Mouse (Mus musculus) E14TG2a.4 (cell line): ENCODE measurements around the gene Runx2.

ENCODE experiments used
- H3K27me3 ChIP-seq: 2 replicates; pipeline ENCODE4 v1.6.1; 2014; ENCODE audit warnings: low read length, control low read depth; ENCODE audit not compliant: insufficient read depth
- H3K36me3 ChIP-seq: 2 replicates; pipeline ENCODE4 v1.6.1; 2014; ENCODE audit warnings: low read length, control low read depth; ENCODE audit not compliant: insufficient read depth
- H3K4me1 ChIP-seq: replicated peaks from 2 replicates; pipeline ENCODE4 v1.6.1; 2014; ENCODE audit warnings: low read depth, low read length, control low read depth
- H3K4me3 ChIP-seq: replicated peaks from 2 replicates; pipeline ENCODE4 v1.5.1; 2014; ENCODE audit warnings: mild to moderate bottlenecking, low read length
- H3K9me3 ChIP-seq: 2 replicates; pipeline ENCODE4 v1.6.1; 2014; ENCODE audit warnings: low read length, control low read depth
- CTCF ChIP-seq: conservative IDR thresholded peaks from 2 replicates; pipeline ENCODE4 v1.5.1; 2014; ENCODE audit warnings: low read length
- NANOG ChIP-seq: IDR thresholded peaks from 2 replicates; pipeline ENCODE4 v1.6.1; 2014; ENCODE audit warnings: borderline replicate concordance, low read length, mixed read lengths
- POU5F1 ChIP-seq: IDR thresholded peaks from 2 replicates; pipeline ENCODE4 v1.6.1; 2014; ENCODE audit warnings: low read length, borderline replicate concordance

The Runx2 gene

GRCm38 (mm10) chr17:44818825-44819224 is 4.2 kb upstream of the Runx2 start:
- Histone ChIP-seq H3K4me1 (peaks cover 5% of the 10 kb centered on the region; the same call in 1 of the 2 replicates), H3K4me3 (no peak overlapping the region), H3K36me3 (no peaks in the 10 kb centered on the region), H3K9me3 (no peaks in the 10 kb centered on the region), H3K27me3 (no peaks in the 10 kb centered on the region)
- TF ChIP-seq NANOG (no peak), POU5F1 (no peak), CTCF (no peak)

DNA sequence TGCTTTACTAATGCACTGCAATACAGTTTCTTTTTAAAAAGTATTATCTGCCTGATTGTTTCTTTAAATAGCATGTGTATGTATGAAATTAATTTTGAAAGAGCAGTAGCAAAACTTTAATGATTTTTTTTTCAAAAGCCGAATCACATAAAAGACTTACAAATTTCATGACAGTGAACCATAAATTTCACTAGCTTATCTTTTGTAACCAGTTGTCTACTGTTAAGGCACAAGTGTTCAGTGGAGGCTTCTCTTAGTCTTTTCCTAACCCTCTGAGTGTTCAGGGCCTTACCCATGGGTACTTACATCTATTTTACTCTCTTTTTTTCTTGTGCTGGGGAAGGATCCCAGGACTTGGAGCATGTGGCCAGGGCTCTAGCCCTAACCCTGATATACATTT is 7.6 kb downstream of the Runx2 start:
- Histone ChIP-seq H3K36me3 (no peaks in the 10 kb centered on the region), H3K4me3 (no peak overlapping the region), H3K27me3 (no peaks in the 10 kb centered on the region), H3K9me3 (no peaks in the 10 kb centered on the region), H3K4me1 (no peaks in the 10 kb centered on the region)
- TF ChIP-seq CTCF, result no peak
- TF ChIP-seq NANOG, result no peak
- TF ChIP-seq POU5F1, result no peak

DNA sequence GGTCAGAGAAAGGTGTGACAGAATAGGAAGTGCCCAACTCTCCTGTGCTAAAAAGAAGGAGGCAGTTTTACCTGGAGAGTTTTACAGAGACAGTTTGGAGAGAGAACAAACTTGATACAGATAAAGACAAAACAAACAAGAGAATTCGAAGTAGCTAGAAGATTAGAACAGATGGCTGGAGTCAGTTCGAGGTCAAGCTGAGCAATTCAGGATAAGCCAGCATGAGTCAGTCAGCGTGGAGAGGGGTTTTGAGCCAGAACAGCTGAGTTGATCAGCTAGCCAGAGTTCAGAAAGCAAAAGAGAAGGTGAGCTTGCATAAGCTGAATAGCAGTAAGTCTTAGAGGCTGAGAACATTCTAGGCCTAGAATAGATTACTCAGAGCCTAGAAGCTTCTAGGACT is 17.3 kb downstream of the Runx2 start:
- Histone ChIP-seq H3K4me1 (no peaks in the 10 kb centered on the region), H3K27me3 (no peaks in the 10 kb centered on the region), H3K4me3 (no peak overlapping the region), H3K36me3 (no peaks in the 10 kb centered on the region), H3K9me3 (no peaks in the 10 kb centered on the region)
- no peak for TF ChIP-seq POU5F1
- TF ChIP-seq CTCF, result no peak
- TF ChIP-seq NANOG, result no peak

GRCm38 (mm10) chr17:44792218-44792917 is 22.2 kb downstream of the Runx2 start:
- no peak for TF ChIP-seq CTCF
- TF ChIP-seq NANOG, result no peak
- no peak for TF ChIP-seq POU5F1
- Histone ChIP-seq H3K9me3 (no peaks in the 10 kb centered on the region), H3K4me1 (peaks cover 8% of the 10 kb centered on the region), H3K36me3 (no peaks in the 10 kb centered on the region), H3K4me3 (no peak overlapping the region), H3K27me3 (no peaks in the 10 kb centered on the region)

- Histone ChIP-seq H3K9me3 (no peaks in the 10 kb centered on the region), H3K36me3 (no peaks in the 10 kb centered on the region), H3K27me3 (no peaks in the 10 kb centered on the region), H3K4me1 (peaks cover 18% of the 10 kb centered on the region), H3K4me3 (no peak overlapping the region)
- TF ChIP-seq CTCF, result peak; percentile 37
- no peak for TF ChIP-seq NANOG
Measured at GRCm38 (mm10) chr17:44788982-44789747, 25.4 kb downstream of the Runx2 start.

- no peak overlapping the region for H3K4me3 ChIP-seq
- TF ChIP-seq POU5F1, result no peak
Measured at GRCm38 (mm10) chr17:44783143-44783542, 31.5 kb downstream of the Runx2 start.

GRCm38 (mm10) chr17:44782366-44782765 is 32.2 kb downstream of the Runx2 start:
- H3K36me3 ChIP-seq, result no peaks in the 10 kb centered on the region
- TF ChIP-seq CTCF (no peak), NANOG (no peak), POU5F1 (no peak)
- peaks cover 15% of the 10 kb centered on the region for H3K4me1 ChIP-seq
- no peaks in the 10 kb centered on the region for H3K27me3 ChIP-seq
- no peak overlapping the region for H3K4me3 ChIP-seq
- H3K9me3 ChIP-seq, result no peaks in the 10 kb centered on the region

More at GRCm38 (mm10) chr17:44783143-44783542, 31.5 kb downstream of the Runx2 start:
- Histone ChIP-seq H3K9me3 (no peaks in the 10 kb centered on the region), H3K27me3 (no peaks in the 10 kb centered on the region), H3K4me1 (peaks cover 12% of the 10 kb centered on the region), H3K36me3 (no peaks in the 10 kb centered on the region)

GRCm38 (mm10) chr17:44780353-44780752 is 34.2 kb downstream of the Runx2 start:
- H3K27me3 ChIP-seq, result no peaks in the 10 kb centered on the region
- H3K9me3 ChIP-seq, result no peaks in the 10 kb centered on the region
- no peak overlapping the region for H3K4me3 ChIP-seq
- H3K36me3 ChIP-seq, result no peaks in the 10 kb centered on the region
- TF ChIP-seq POU5F1 (no peak), CTCF (no peak), NANOG (no peak)
- peaks cover 15% of the 10 kb centered on the region for H3K4me1 ChIP-seq
